Mouse (Mus musculus): ENCODE data around the gene Rgcc. TPM values are rescaled to one million over a fixed set of nuclear protein-coding genes. Genes with fewer than 3 reads are reported as not detected.
A peak's percentile ranks its signal among the peaks of the same experiment; 100 is the strongest.

Rgcc gene
- total RNA-seq, 1 experiment from 2014 or later: 29.0 TPM

GRCm38 (mm10) chr14:79259062-79259779, 42.2 kb downstream of the Rgcc start:
- no peak for ATAC-seq (replicated peaks; ENCODE audit: insufficient number of reproducible peaks, low FRiP score, low TSS enrichment, poor library complexity, severe bottlenecking)

GRCm38 (mm10) chr14:79256656-79257055, 44.8 kb downstream of the Rgcc start:
- no peak for ATAC-seq (replicated peaks; ENCODE audit: insufficient number of reproducible peaks, low FRiP score, low TSS enrichment, poor library complexity, severe bottlenecking)

- ATAC-seq (replicated peaks; ENCODE audit: insufficient number of reproducible peaks, low FRiP score, low TSS enrichment, poor library complexity, severe bottlenecking): no peak
Measured at GRCm38 (mm10) chr14:79255786-79256185, 45.7 kb downstream of the Rgcc start.

GRCm38 (mm10) chr14:79251727-79252285, 49.6 kb downstream of the Rgcc start:
- ATAC-seq (replicated peaks; ENCODE audit: insufficient number of reproducible peaks, low FRiP score, low TSS enrichment, poor library complexity, severe bottlenecking): no peak

- ATAC-seq (replicated peaks; ENCODE audit: insufficient number of reproducible peaks, low FRiP score, low TSS enrichment, poor library complexity, severe bottlenecking): no peak
Measured at GRCm38 (mm10) chr14:79244571-79244970, 56.9 kb downstream of the Rgcc start.

- ATAC-seq (replicated peaks; ENCODE audit: insufficient number of reproducible peaks, low FRiP score, low TSS enrichment, poor library complexity, severe bottlenecking): 0 out of 2 replicates have a peak, but pooled peaks have one; percentile 49
Measured at GRCm38 (mm10) chr14:79243038-79243883, 58.2 kb downstream of the Rgcc start.

GRCm38 (mm10) chr14:79242386-79242720, 59.1 kb downstream of the Rgcc start:
- no peak for ATAC-seq (replicated peaks; ENCODE audit: insufficient number of reproducible peaks, low FRiP score, low TSS enrichment, poor library complexity, severe bottlenecking)

- ATAC-seq (replicated peaks; ENCODE audit: insufficient number of reproducible peaks, low FRiP score, low TSS enrichment, poor library complexity, severe bottlenecking): no peak
Measured at GRCm38 (mm10) chr14:79241656-79242385, 59.6 kb downstream of the Rgcc start.

GRCm38 (mm10) chr14:79241057-79241570, 60.3 kb downstream of the Rgcc start:
- ATAC-seq (replicated peaks; ENCODE audit: insufficient number of reproducible peaks, low FRiP score, low TSS enrichment, poor library complexity, severe bottlenecking): no peak

- no peak for ATAC-seq (replicated peaks; ENCODE audit: insufficient number of reproducible peaks, low FRiP score, low TSS enrichment, poor library complexity, severe bottlenecking)
Measured at GRCm38 (mm10) chr14:79239402-79239801, 62.0 kb downstream of the Rgcc start.

Other genes with a start within 250 kb of the Rgcc start
- gene Zfp957, start 54.3 kb downstream of the Rgcc start, total RNA-seq (2017): not detected in 3 replicates
- gene Naa16, start 89.1 kb upstream of the Rgcc start, total RNA-seq (2017): 24.0 to 47.2 TPM (median 30.6 TPM) in 3 replicates
- 5.8 to 7.4 TPM (median 7.1 TPM) in 3 replicates for gene Mtrf1, start 96.1 kb upstream of the Rgcc start, total RNA-seq (2017)
- 20.7 to 22.0 TPM (median 21.7 TPM) in 3 replicates for gene Kbtbd7, start 124.9 kb upstream of the Rgcc start, total RNA-seq (2017)
- 1.6 TPM in 1 of 3 replicates, not detected in the others for gene Kbtbd6, start 150.2 kb upstream of the Rgcc start, total RNA-seq (2017)
- gene Elf1, start 179.5 kb upstream of the Rgcc start, total RNA-seq (2017): 153 to 230 TPM (median 169 TPM) in 3 replicates
- 59.1 to 69.4 TPM (median 63.9 TPM) in 3 replicates for gene Wbp4, start 179.9 kb upstream of the Rgcc start, total RNA-seq (2017)